Mouse (Mus musculus) midbrain, embryonic 11.5 days (tissue): ENCODE data around the gene Iqca. TPM values are rescaled to one million over a fixed set of nuclear protein-coding genes. Genes with fewer than 3 reads are reported as not detected.

ENCODE experiments used
- ATAC-seq: fragments of 200-750 bp; cut with Nextera tagmentation; 2 replicates; pipeline ENCODE4 v1.8.0; 2017; ENCODE audit warnings: moderate TSS enrichment, moderate library complexity; ENCODE audit not compliant: low FRiP score
- DNase-seq: peaks from one replicate; pipeline ENCODE4 v3.0.0; 2015; ENCODE audit warnings: low spot score; ENCODE audit errors: missing footprints
- H3K27ac ChIP-seq: fragments of 300-500 bp; sonication (generic); 2 replicates; pipeline ENCODE4 v1.5.1; 2014; ENCODE audit warnings: low read depth, low read length
- H3K27me3 ChIP-seq: fragments of 300-500 bp; sonication (generic); 2 replicates; pipeline ENCODE4 v1.6.1; 2014; ENCODE audit warnings: mild to moderate bottlenecking, low read length, moderate library complexity, mixed read lengths; ENCODE audit not compliant: control insufficient read depth, insufficient read depth
- H3K36me3 ChIP-seq: fragments of 300-500 bp; sonication (generic); 2 replicates; pipeline ENCODE4 v1.6.1; 2014; ENCODE audit warnings: mild to moderate bottlenecking, low read length, moderate library complexity, mixed read lengths; ENCODE audit not compliant: control insufficient read depth, insufficient read depth
- H3K4me1 ChIP-seq: fragments of 300-500 bp; sonication (generic); 2 replicates; pipeline ENCODE4 v1.6.1; 2014; ENCODE audit warnings: low read length; ENCODE audit not compliant: control insufficient read depth, insufficient read depth
- H3K4me2 ChIP-seq: fragments of 300-500 bp; sonication (generic); 2 replicates; pipeline ENCODE4 v1.6.1; 2014; ENCODE audit warnings: mild to moderate bottlenecking, moderate library complexity
- H3K4me3 ChIP-seq: fragments of 300-500 bp; sonication (generic); 2 replicates; pipeline ENCODE4 v1.5.1; 2014; ENCODE audit warnings: low read depth, low read length
- H3K9ac ChIP-seq: fragments of 300-500 bp; sonication (generic); 2 replicates; pipeline ENCODE4 v1.6.1; 2014; ENCODE audit warnings: low read length
- H3K9me3 ChIP-seq: fragments of 300-500 bp; sonication (generic); 2 replicates; pipeline ENCODE4 v1.6.1; 2016; ENCODE audit warnings: low read length; ENCODE audit not compliant: control insufficient read depth
- WGBS: fragments of 180-500 bp; shearing (Covaris S2); extraction: QIAGEN DNeasy Blood & Tissue Kit; methylation state at CpG from one replicate; pipeline ENCODE4 v1.1.7; 2014; 5-methylcytosine and 5-hydroxymethylcytosine counted together
- polyA plus RNA-seq: library from polyadenylated mRNA; unstranded; fragments of >200 nt; fragmentation: Nextera tagmentation; extraction: Ambion mirVana; gene quantifications from 2 replicates; pipeline ENCODE4 v1.2.1, GENCODE M21; 2014

The Iqca gene
- polyA plus RNA-seq, 1 experiment from 2014 or later: 0.18 TPM

DNA sequence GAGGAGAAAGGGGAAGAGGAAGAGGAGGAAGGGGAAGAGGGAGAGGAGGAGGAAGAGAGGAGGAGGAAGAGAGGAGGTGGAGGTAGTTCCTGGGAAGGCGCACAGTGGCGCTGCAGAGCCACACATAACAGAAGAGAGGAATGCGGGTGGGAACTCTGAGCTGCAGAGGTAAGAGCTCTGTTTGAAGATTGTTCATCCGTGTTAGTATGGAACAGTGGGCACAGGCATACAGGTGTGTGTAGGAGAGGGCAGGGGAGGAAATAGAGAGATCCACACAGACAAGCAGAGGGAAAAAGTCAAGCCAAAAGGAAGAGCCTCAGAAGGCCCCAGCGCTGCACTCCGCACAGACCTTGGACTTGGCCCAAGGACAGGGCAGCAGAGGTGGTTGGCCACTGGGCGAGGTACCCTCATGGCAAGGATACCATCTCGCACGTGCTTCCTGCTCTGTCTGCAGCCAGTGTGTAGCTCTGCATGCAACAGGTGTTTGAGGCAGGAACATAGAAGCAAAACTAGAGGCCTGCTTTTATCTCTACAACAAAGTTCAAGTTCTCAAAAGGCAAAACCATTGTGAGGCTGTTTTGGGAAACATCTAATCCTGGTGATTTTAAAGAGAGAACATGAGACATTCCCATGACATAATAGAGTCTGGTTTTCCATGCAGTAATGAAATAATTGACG is 60.2 kb downstream of the Iqca start:
- H3K27me3 ChIP-seq: no peaks in the 10 kb centered on the region
- DNase-seq (no peak), ATAC-seq (no peak)
- H3K36me3 ChIP-seq: no peaks in the 10 kb centered on the region
- WGBS: 84% methylated on average over 10 of the region's 10 CpGs
- no peak overlapping the region for H3K4me2 ChIP-seq
- no peak overlapping the region for H3K9ac ChIP-seq
- H3K9me3 ChIP-seq: no peaks in the 10 kb centered on the region
- H3K4me1 ChIP-seq: no peaks in the 10 kb centered on the region
- no peak overlapping the region for H3K4me3 ChIP-seq
- no peak overlapping the region for H3K27ac ChIP-seq

GRCm38 (mm10) chr1:90088192-90088990 is 64.8 kb downstream of the Iqca start:
- DNase-seq (no peak), ATAC-seq (no peak)
- 55% methylated on average over 6 of the region's 6 CpGs for WGBS
- Histone ChIP-seq H3K36me3 (no peaks in the 10 kb centered on the region), H3K27me3 (no peaks in the 10 kb centered on the region), H3K4me2 (no peak overlapping the region), H3K27ac (no peak overlapping the region), H3K9me3 (no peaks in the 10 kb centered on the region), H3K9ac (no peak overlapping the region), H3K4me3 (no peak overlapping the region), H3K4me1 (peaks cover 20% of the 10 kb centered on the region)

DNA sequence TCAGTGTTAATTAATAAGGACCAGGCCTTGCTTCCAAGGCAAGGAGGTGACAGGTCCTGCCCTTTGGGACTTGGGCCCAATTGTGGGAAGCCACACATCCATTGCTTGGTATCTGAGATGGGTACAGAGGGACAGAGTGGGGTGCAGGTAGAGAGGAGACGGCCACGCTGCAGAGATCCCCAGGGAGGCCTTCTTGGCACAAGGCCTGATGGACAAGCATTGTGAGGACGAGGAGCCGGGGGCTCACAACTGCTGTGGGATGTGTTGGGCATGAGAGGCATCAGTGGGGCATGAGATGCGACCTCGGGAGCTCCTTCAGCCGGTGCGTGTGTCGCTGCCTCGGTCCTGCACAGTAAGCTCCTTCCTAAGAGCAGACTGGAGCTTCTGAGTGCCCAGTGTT is 66.7 kb downstream of the Iqca start:
- H3K27ac ChIP-seq: no peak overlapping the region
- no peak overlapping the region for H3K4me3 ChIP-seq
- no peak overlapping the region for H3K9ac ChIP-seq
- H3K27me3 ChIP-seq: no peaks in the 10 kb centered on the region
- ATAC-seq: no peak; the same call in 1 of the 2 replicates
- no peak overlapping the region for H3K4me2 ChIP-seq
- no peaks in the 10 kb centered on the region for H3K36me3 ChIP-seq
- H3K9me3 ChIP-seq: no peaks in the 10 kb centered on the region
- 65% methylated on average over 10 of the region's 10 CpGs for WGBS
- peaks cover 20% of the 10 kb centered on the region for H3K4me1 ChIP-seq
- DNase-seq: no peak

DNA sequence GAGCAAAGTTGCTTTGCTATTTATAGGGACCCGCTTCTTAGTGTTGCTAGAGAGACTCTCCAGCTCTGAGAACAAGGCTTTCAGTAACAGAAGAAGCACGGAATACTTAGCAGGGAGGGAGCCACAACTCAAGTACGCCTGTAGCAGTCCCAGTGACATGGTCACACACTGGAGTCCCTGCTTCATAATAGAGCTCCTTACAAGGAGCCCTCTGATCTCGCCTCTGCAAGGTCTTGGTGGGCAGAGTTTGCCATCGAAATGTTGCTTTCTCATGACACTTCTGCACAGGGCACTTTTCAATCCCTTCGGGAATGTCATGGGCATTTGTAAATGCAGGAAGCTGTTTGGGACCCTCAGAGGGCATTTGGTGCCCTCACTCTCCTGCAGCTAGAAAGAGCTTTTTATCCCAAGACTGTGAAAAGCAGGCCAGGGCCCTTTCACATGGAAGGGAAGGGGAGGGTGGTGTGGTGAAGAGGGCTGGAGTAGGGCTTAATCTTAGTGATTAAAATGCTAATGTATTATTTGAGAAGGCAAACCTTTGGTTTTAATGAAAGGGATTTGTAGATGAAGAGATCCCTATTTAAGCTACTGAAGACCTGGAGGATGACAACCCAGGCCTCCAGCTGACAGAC is 67.6 kb downstream of the Iqca start:
- Histone ChIP-seq H3K4me2 (no peak overlapping the region), H3K9ac (no peak overlapping the region), H3K27me3 (no peaks in the 10 kb centered on the region), H3K9me3 (no peaks in the 10 kb centered on the region), H3K4me1 (peaks cover 20% of the 10 kb centered on the region), H3K4me3 (no peak overlapping the region), H3K36me3 (no peaks in the 10 kb centered on the region), H3K27ac (peak overlapping the region; percentile 44; the same call in 1 of the 2 replicates)
- ATAC-seq: peak; percentile 68; the same call in 1 of the 2 replicates
- DNase-seq: no peak
- WGBS: 23% methylated on average over 6 of the region's 6 CpGs

DNA sequence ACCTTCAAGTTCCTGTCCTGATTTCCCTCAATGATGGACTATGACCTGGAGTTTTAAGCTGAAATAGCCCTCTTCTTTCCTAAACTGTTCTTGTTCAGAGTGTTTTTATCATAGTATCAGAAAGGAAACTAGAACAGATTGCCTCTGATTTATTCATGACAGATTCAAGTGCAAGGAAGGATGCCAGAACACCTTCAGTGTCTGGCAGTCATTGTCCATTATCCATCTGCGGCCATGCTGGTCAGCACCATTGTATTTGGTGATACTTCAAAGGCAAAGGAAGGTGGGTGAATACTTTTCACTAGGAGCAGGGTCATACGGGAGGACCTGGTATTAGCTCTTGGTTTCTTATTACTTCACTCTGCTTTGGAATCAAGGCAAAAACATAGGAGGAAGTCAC is 76.9 kb downstream of the Iqca start:
- WGBS: 79% methylated on average over 2 of the region's 2 CpGs
- no peaks in the 10 kb centered on the region for H3K27me3 ChIP-seq
- no peaks in the 10 kb centered on the region for H3K4me1 ChIP-seq
- no peak overlapping the region for H3K4me2 ChIP-seq
- H3K9me3 ChIP-seq: no peaks in the 10 kb centered on the region
- no peak overlapping the region for H3K27ac ChIP-seq
- DNase-seq (no peak), ATAC-seq (no peak)
- no peaks in the 10 kb centered on the region for H3K36me3 ChIP-seq
- no peak overlapping the region for H3K4me3 ChIP-seq
- H3K9ac ChIP-seq: no peak overlapping the region

- H3K9ac ChIP-seq: no peak overlapping the region
- 84% methylated on average over 5 of the region's 5 CpGs for WGBS
- ATAC-seq: no peak
These were observed 78.4 kb downstream of the Iqca start for GRCm38 (mm10) chr1:90074779-90075178.

GRCm38 (mm10) chr1:90071812-90072580 is 81.2 kb downstream of the Iqca start:
- no peaks in the 10 kb centered on the region for H3K27me3 ChIP-seq
- no peaks in the 10 kb centered on the region for H3K4me1 ChIP-seq
- WGBS: 90% methylated on average over 13 of the region's 13 CpGs
- no peak overlapping the region for H3K9ac ChIP-seq
- DNase-seq: no peak
- no peak overlapping the region for H3K27ac ChIP-seq
- no peaks in the 10 kb centered on the region for H3K9me3 ChIP-seq
- no peak overlapping the region for H3K4me2 ChIP-seq
- H3K4me3 ChIP-seq: no peak overlapping the region
- no peaks in the 10 kb centered on the region for H3K36me3 ChIP-seq
- ATAC-seq: no peak

More at GRCm38 (mm10) chr1:90074779-90075178, 78.4 kb downstream of the Iqca start:
- Histone ChIP-seq H3K4me1 (no peaks in the 10 kb centered on the region), H3K4me3 (no peak overlapping the region), H3K27ac (no peak overlapping the region), H3K9me3 (no peaks in the 10 kb centered on the region), H3K27me3 (no peaks in the 10 kb centered on the region), H3K36me3 (no peaks in the 10 kb centered on the region), H3K4me2 (no peak overlapping the region)
- peak; percentile 12 for DNase-seq

- ATAC-seq (peak; percentile 66), DNase-seq (peak; percentile 94)
- Histone ChIP-seq H3K4me2 (no peak overlapping the region), H3K9me3 (no peaks in the 10 kb centered on the region), H3K27me3 (no peaks in the 10 kb centered on the region), H3K9ac (no peak overlapping the region), H3K4me3 (no peak overlapping the region), H3K4me1 (0 out of 2 replicates have a peak, but pooled peaks cover 2% of the 10 kb centered on the region), H3K27ac (no peak overlapping the region), H3K36me3 (no peaks in the 10 kb centered on the region)
- 25% methylated on average over 7 of the region's 7 CpGs for WGBS
These were observed 92.6 kb downstream of the Iqca start for GRCm38 (mm10) chr1:90060599-90060998.
